Mouse (Mus musculus) neutrophil, adult 83 days (primary cell): Measurements from ENCODE around the gene Ucn2. TPM values are rescaled to one million over a fixed set of nuclear protein-coding genes. Genes with fewer than 3 reads are reported as not detected.

Experiments used
- total RNA-seq, 2 experiments: library from RNA; stranded (reverse); gene quantifications; one replicate each; pipeline ENCODE4 v1.2.4; 2023

The Ucn2 gene
- total RNA-seq, result not detected

DNA sequence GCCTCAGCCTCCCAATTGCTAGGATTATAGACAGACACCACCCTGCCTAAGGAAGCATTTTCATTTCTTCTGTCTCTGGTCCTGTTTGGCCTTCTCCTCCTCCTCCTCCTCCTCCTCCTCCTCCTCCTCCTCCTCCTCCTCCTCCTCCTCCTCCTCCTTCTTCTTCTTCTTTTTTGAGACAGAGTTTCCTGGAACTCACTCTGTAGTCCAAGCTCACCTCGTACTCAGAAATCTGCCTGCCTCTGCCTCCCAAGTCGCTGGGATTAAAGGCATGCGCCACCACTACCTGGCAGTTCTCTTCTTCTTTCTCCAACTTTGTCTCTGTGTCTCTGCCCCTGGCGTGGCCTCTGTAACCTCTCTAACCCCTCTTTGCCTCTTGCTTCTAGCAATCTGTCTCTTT lies at the start of gene Ucn2:
Ucn2 (plus strand) TSS at position 301 of the 400 bp plus-strand sequence.

DNA sequence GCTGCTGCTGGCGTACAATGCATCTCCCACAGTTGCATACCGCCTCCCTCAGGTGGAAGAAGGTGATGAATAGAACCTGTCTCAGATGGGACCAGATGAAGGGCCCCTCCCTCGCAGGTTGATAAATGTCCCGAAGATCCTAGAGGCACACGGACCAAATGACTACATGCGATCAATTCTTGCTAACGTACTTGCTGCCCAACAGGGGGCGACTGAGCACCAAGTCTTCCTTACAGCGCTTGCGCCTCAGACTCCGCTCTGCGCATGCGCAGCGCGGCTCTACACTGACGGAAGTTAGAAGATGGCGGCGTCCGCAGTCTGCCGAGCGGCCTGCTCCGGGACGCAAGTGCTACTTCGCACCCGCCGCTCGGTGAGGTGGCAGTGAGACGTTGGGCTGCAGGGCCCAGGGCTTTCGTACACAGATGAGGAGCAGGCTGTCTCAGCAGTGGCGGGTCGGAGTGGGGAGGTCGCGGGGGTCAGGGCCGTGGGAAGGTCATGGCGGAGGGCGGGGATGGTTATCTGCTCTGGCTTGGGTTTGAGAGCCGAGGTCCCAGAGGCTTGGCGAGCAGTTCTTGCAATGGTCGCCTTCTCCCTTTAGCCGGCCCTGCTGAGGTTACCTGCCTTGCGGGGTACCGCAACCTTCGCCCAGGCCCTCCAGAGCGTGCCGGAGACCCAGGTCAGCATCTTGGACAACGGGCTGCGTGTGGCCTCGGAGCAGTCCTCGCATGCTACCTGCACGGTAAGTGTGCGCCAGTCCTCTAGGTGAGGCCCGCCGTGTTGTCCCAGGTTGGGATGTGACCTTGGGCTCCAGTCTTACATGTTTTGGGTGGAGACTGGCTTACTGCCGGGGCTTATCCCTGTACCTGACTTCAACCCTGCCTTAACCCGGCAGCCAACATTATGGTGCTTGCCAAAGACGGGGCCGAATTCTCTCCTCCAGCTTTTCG lies 49.1 kb upstream of the Ucn2 start, which contains the start of gene Uqcrc1:
Uqcrc1 (plus strand) TSS at position 216 of the 947 bp plus-strand sequence.

DNA sequence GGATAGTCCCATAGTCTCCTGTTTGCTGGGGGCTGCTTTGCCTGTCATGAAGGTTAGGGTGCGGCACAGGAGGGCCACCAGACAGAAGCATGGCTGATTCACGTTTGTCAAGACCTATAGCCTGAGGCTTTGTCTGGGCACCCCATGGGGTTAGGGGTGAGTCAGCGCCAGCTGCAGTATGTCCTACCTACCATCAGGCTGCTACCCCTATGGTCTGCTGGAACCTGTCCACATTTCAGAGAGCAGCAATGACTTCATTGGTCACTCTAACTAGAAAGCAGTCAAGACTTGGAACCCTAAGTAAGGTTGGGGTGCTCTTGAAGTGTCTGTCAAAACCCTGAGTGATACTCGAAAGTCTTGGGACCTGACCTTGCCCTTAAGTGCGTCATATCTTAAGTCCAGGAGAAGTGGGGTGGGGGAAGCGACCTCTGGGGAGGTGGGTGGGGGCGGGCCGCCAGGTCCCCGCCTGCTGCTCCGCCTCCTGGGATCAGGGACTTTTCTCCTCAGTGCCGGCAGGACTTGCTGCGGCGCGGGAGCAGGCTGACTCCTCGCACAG lies 32.7 kb upstream of the Ucn2 start, which contains the start of gene Col7a1:
Col7a1 (plus strand) TSS at position 506 of the 556 bp plus-strand sequence.

DNA sequence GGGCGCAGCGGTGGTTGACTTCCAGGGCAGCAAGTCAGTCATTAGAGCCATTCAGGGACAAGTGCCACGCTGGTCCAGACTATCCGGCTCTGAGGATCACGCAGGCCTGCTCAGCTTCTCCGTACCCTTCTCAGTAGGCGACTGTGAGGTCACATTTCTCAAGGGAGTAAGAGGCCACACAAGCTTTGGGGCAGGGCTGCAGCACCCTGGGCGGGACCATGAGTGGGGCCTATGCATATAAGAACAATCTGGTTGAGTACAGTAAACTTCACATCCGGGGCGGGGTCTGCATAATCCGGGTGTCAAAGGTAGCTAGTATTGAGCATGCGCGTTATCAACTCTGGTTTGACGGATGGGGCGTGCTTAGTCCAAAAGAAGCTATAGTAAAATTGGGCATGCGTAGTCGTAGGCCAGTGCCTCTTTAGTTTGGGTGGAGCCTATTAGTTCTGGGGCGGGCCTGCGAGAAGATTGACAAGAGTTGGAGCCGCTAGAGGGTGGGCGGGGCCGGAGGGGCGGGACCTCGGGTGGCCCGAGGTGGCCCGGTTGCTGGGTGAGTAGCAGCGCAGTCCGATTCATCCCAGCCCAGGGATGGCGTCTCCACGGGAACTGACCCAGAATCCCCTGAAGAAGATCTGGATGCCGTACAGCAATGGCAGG lies 5.7 kb downstream of the Ucn2 start, which contains the start of gene Pfkfb4:
Pfkfb4 (plus strand) TSS at position 351 of the 657 bp plus-strand sequence.

Other genes with a start within 250 kb of the Ucn2 start
- 10 to 100 TPM; 31.3 to 35.9 TPM for gene Ip6k2, start 202.2 kb upstream of the Ucn2 start, total RNA-seq
- gene Nckipsd, start 177.6 kb upstream of the Ucn2 start, total RNA-seq, result 1 to 10 TPM; 7.8 TPM
- gene Celsr3, start 159.7 kb upstream of the Ucn2 start, total RNA-seq, result 10 to 100 TPM; 38.5 to 52.8 TPM
- gene Slc26a6, start 132.7 kb upstream of the Ucn2 start, total RNA-seq, result 10 to 100 TPM in 1 of 2 experiments, 1 to 10 TPM in 1; 9.6 to 14.2 TPM
- gene Tmem89, start 71.4 kb upstream of the Ucn2 start, total RNA-seq, result not detected
- gene Uqcrc1, start 49.4 kb upstream of the Ucn2 start, total RNA-seq, result 100 to 1,000 TPM; 143 to 152 TPM
- gene Col7a1, start 32.4 kb upstream of the Ucn2 start, total RNA-seq, result 1 to 10 TPM; 2.2 to 2.6 TPM
- gene Pfkfb4, start 5.8 kb downstream of the Ucn2 start, total RNA-seq, result 100 to 1,000 TPM; 152 to 163 TPM
- gene Shisa5, start 52.6 kb downstream of the Ucn2 start, total RNA-seq, result 100 to 1,000 TPM; 192 to 213 TPM
- gene Trex1, start 73.7 kb downstream of the Ucn2 start, total RNA-seq, result 10 to 100 TPM; 47.7 to 51.9 TPM
- 10 to 100 TPM; 10.4 to 10.5 TPM for gene Atrip, start 88.1 kb downstream of the Ucn2 start, total RNA-seq
- gene Ccdc51, start 96.5 kb downstream of the Ucn2 start, total RNA-seq, result 1 to 10 TPM; 5.2 to 8.0 TPM
- gene Tma7, start 96.6 kb downstream of the Ucn2 start, total RNA-seq, result 100 to 1,000 TPM; 243 to 254 TPM
- gene Plxnb1, start 109.4 kb downstream of the Ucn2 start, total RNA-seq, result under 1 TPM; 0.11 to 0.68 TPM
- not detected for gene Fbxw21, start 176.0 kb downstream of the Ucn2 start, total RNA-seq
- gene Fbxw13, start 210.0 kb downstream of the Ucn2 start, total RNA-seq, result not detected
- not detected for gene Fbxw20, start 248.7 kb downstream of the Ucn2 start, total RNA-seq